Mouse (Mus musculus) T-helper 1 cell (primary cell): Measurements from ENCODE around the gene Armh1.

Experiments used
- in situ Hi-C: fragments of 300-600 bp; cut with MboI, MseI; formaldehyde crosslinking; loops from one replicate; pipeline ENCODE4 v1.15.1; 2025; ENCODE audit warnings: high pct_unique_total_duplicates

Armh1 gene

GRCm38 (mm10) chr4:117270278-117270677 is 18.4 kb upstream of the Armh1 start:
- in situ Hi-C loops, result loop anchor here (25.0 kb wide), 1 partner anchor 1008 kb away; no protein-coding TSS in a partner anchor

GRCm38 (mm10) chr4:117267831-117268437 is 16.0 kb upstream of the Armh1 start:
- in situ Hi-C loops, result loop anchor here (25.0 kb wide), 1 partner anchor 1006 kb away; no protein-coding TSS in a partner anchor

- in situ Hi-C loops, result loop anchor here (25.0 kb wide), 1 partner anchor 1005 kb away; no protein-coding TSS in a partner anchor
These were observed 15.4 kb upstream of the Armh1 start for GRCm38 (mm10) chr4:117267284-117267683.

- in situ Hi-C loops, result loop anchor here (25.0 kb wide), 1 partner anchor 1001 kb away; no protein-coding TSS in a partner anchor
These were observed 11.1 kb upstream of the Armh1 start for GRCm38 (mm10) chr4:117262987-117263386.

- in situ Hi-C loops, result loop anchor here (25.0 kb wide), 1 partner anchor 1000 kb away; no protein-coding TSS in a partner anchor
These were observed 10.4 kb upstream of the Armh1 start for GRCm38 (mm10) chr4:117262101-117262913.

- in situ Hi-C loops, result loop anchor here (25.0 kb wide), 1 partner anchor 999 kb away; no protein-coding TSS in a partner anchor
These were observed 9.3 kb upstream of the Armh1 start for GRCm38 (mm10) chr4:117261222-117261621.

GRCm38 (mm10) chr4:117259909-117260308 is 8.0 kb upstream of the Armh1 start:
- in situ Hi-C loops, result loop anchor here (25.0 kb wide), 1 partner anchor 998 kb away; no protein-coding TSS in a partner anchor

- in situ Hi-C loops, result loop anchor here (25.0 kb wide), 1 partner anchor 992 kb away; no protein-coding TSS in a partner anchor
These were observed 2.7 kb upstream of the Armh1 start for GRCm38 (mm10) chr4:117254672-117255071.

- in situ Hi-C loops, result loop anchor here (25.0 kb wide), 1 partner anchor 992 kb away; no protein-coding TSS in a partner anchor
These were observed 2.2 kb upstream of the Armh1 start for GRCm38 (mm10) chr4:117254017-117254627.

GRCm38 (mm10) chr4:117253218-117254016 is 1.5 kb upstream of the Armh1 start:
- in situ Hi-C loops, result loop anchor here (25.0 kb wide), 1 partner anchor 991 kb away; no protein-coding TSS in a partner anchor

GRCm38 (mm10) chr4:117252755-117253154 is 830 bp upstream of the Armh1 start:
- in situ Hi-C loops, result loop anchor here (25.0 kb wide), 1 partner anchor 990 kb away; no protein-coding TSS in a partner anchor

- in situ Hi-C loops, result loop anchor here (25.0 kb wide), 1 partner anchor 990 kb away; no protein-coding TSS in a partner anchor
These were observed 426 bp upstream of the Armh1 start for GRCm38 (mm10) chr4:117252351-117252750.

GRCm38 (mm10) chr4:117250982-117251381 is 943 bp downstream of the Armh1 start:
- in situ Hi-C loops, result loop anchor here (25.0 kb wide), 1 partner anchor 989 kb away; no protein-coding TSS in a partner anchor

GRCm38 (mm10) chr4:117240867-117241266 is 11.1 kb downstream of the Armh1 start:
- in situ Hi-C loops, result loop anchor here (10.0 kb wide), 1 partner anchor 1664 kb away; no protein-coding TSS in a partner anchor

- in situ Hi-C loops, result no loop called here
These were observed 12.8 kb downstream of the Armh1 start for GRCm38 (mm10) chr4:117239153-117239552.

GRCm38 (mm10) chr4:117235822-117236221 is 16.1 kb downstream of the Armh1 start:
- in situ Hi-C loops, result no loop called here

- in situ Hi-C loops, result no loop called here
These were observed 17.7 kb downstream of the Armh1 start for GRCm38 (mm10) chr4:117234166-117234741.

GRCm38 (mm10) chr4:117231208-117231607 is 20.7 kb downstream of the Armh1 start:
- in situ Hi-C loops, result no loop called here

- in situ Hi-C loops, result no loop called here
These were observed 21.6 kb downstream of the Armh1 start for GRCm38 (mm10) chr4:117230331-117230730.

- in situ Hi-C loops, result no loop called here
These were observed 22.3 kb downstream of the Armh1 start for GRCm38 (mm10) chr4:117229590-117229989.
